Mouse (Mus musculus) neural tube, embryonic 11.5 days (tissue): ENCODE measurements at regions not wholly inside any gene's neighbourhood (a gene's known extent, or its start where the extent isn't known, plus 50 kb on each side); places are given as distances from the start of the nearest gene placed in this dataset.
A peak's percentile ranks its signal among the peaks of the same experiment; 100 is the strongest.

Source experiments
- ATAC-seq: fragments of 200-750 bp; cut with Nextera tagmentation; 2 replicates; pipeline ENCODE4 v1.8.0; 2017; ENCODE audit warnings: moderate number of reproducible peaks, mild to moderate bottlenecking, moderate TSS enrichment, moderate library complexity; ENCODE audit not compliant: insufficient read depth, low FRiP score, low TSS enrichment
- DNase-seq: peaks from one replicate; pipeline ENCODE4 v3.0.0-alpha.2; 2015; ENCODE audit warnings: low spot score
- H3K27ac ChIP-seq: fragments of 300-500 bp; sonication (generic); 2 replicates; pipeline ENCODE4 v1.5.1; 2014; ENCODE audit warnings: low read depth, mild to moderate bottlenecking, low read length
- H3K27me3 ChIP-seq: fragments of 300-500 bp; sonication (generic); 2 replicates; pipeline ENCODE4 v1.6.1; 2014; ENCODE audit warnings: mild to moderate bottlenecking, low read length, mixed read lengths; ENCODE audit not compliant: control insufficient read depth, insufficient read depth
- H3K36me3 ChIP-seq: fragments of 300-500 bp; sonication (generic); 2 replicates; pipeline ENCODE4 v1.6.1; 2014; ENCODE audit warnings: mild to moderate bottlenecking, low read length, moderate library complexity, mixed read lengths; ENCODE audit not compliant: control insufficient read depth, insufficient read depth
- H3K4me1 ChIP-seq: fragments of 300-500 bp; sonication (generic); 2 replicates; pipeline ENCODE4 v1.6.1; 2014; ENCODE audit warnings: low read length, mixed read lengths; ENCODE audit not compliant: control insufficient read depth, insufficient read depth
- H3K4me2 ChIP-seq: fragments of 300-500 bp; sonication (generic); 2 replicates; pipeline ENCODE4 v1.6.1; 2014; ENCODE audit warnings: low read depth, mild to moderate bottlenecking, moderate library complexity
- H3K4me3 ChIP-seq: fragments of 300-500 bp; sonication (generic); 2 replicates; pipeline ENCODE4 v1.5.1; 2014; ENCODE audit warnings: low read depth, low read length
- H3K9ac ChIP-seq: fragments of 300-500 bp; sonication (generic); 2 replicates; pipeline ENCODE4 v1.6.1; 2014; ENCODE audit warnings: mild to moderate bottlenecking, low read length
- H3K9me3 ChIP-seq: fragments of 300-500 bp; sonication (generic); 2 replicates; pipeline ENCODE4 v1.6.1; 2016; ENCODE audit warnings: low read length; ENCODE audit not compliant: control insufficient read depth
- WGBS: fragments of 180-500 bp; shearing (Covaris S2); extraction: QIAGEN DNeasy Blood & Tissue Kit; methylation state at CpG from one replicate; pipeline ENCODE4 v1.1.7; 2014; 5-methylcytosine and 5-hydroxymethylcytosine counted together

DNA sequence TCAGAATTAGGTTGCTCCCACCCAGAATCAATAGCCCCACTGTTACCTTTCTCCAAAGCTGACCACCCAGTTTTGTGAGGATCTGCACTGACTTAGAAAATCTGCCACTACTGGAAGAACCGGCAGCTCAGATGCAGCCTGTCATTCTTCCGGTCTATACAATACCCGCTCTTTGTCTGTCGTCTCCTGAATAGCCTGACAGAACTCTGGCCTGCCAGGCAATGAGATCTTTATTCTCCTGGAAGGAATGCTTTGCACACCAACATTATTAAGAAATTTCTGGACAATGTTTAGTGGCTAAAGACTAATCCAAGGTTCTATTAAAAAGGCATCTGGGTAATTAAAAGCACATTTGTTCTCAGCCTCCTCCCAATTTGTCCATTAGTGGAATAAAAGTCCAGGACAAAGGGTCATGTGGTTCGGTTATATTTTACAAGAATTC is 2232.0 kb downstream of the 4930444P10Rik start:
- no peaks in the 10 kb centered on the region for H3K27me3 ChIP-seq
- no peak overlapping the region for H3K9ac ChIP-seq
- no peaks in the 10 kb centered on the region for H3K4me1 ChIP-seq
- DNase-seq: no peak
- H3K27ac ChIP-seq: no peak overlapping the region
- H3K36me3 ChIP-seq: no peaks in the 10 kb centered on the region
- H3K4me3 ChIP-seq: no peak overlapping the region
- 0 out of 2 replicates have a peak, but pooled peaks have one; percentile 23 for ATAC-seq
- 41% methylated on average over 5 of the region's 5 CpGs for whole genome bisulfite sequencing
- H3K4me2 ChIP-seq: no peak overlapping the region
- no peaks in the 10 kb centered on the region for H3K9me3 ChIP-seq

DNA sequence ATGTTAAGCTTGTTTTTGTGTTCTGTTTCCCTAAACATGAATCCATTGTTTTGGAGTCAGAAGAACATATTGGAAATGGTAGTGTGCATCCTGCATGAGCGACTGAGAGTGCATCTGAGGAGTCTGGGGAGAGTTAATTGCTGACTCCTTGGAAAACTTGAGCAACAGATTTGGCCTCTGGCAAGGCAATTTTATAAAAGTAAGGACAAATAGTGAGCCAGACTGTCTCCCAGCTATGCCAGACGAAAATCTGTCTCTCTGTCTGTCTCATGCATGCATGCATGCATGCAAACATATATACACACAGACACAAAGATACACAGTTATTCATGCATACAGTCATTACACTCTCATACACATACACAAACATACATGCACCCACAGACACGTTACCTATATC is 2232.7 kb downstream of the 4930444P10Rik start:
- Histone ChIP-seq H3K9ac (no peak overlapping the region), H3K9me3 (no peaks in the 10 kb centered on the region), H3K36me3 (no peaks in the 10 kb centered on the region), H3K27ac (no peak overlapping the region), H3K27me3 (no peaks in the 10 kb centered on the region), H3K4me2 (no peak overlapping the region), H3K4me1 (no peaks in the 10 kb centered on the region), H3K4me3 (no peak overlapping the region)
- DNase-seq: no peak
- WGBS: 68% methylated on average over 3 of the region's 3 CpGs
- no peak for ATAC-seq

GRCm38 (mm10) chr1:13859723-13860122 is 2233.4 kb downstream of the 4930444P10Rik start:
- Histone ChIP-seq H3K4me1 (no peaks in the 10 kb centered on the region), H3K27me3 (no peaks in the 10 kb centered on the region), H3K9ac (no peak overlapping the region), H3K27ac (no peak overlapping the region), H3K9me3 (no peaks in the 10 kb centered on the region), H3K36me3 (no peaks in the 10 kb centered on the region), H3K4me3 (no peak overlapping the region), H3K4me2 (no peak overlapping the region)
- ATAC-seq: no peak
- WGBS: 69% methylated on average over 3 of the region's 3 CpGs
- no peak for DNase-seq

- H3K9ac ChIP-seq: no peak overlapping the region
- no peak overlapping the region for H3K4me3 ChIP-seq
- H3K27ac ChIP-seq: no peak overlapping the region
- no peaks in the 10 kb centered on the region for H3K4me1 ChIP-seq
- no peak for DNase-seq
- WGBS: 67% methylated on average over 6 of the region's 6 CpGs
- no peaks in the 10 kb centered on the region for H3K27me3 ChIP-seq
- H3K4me2 ChIP-seq: no peak overlapping the region
- H3K36me3 ChIP-seq: no peaks in the 10 kb centered on the region
- no peak for ATAC-seq
- H3K9me3 ChIP-seq: no peaks in the 10 kb centered on the region
These were observed 2234.6 kb downstream of the 4930444P10Rik start for GRCm38 (mm10) chr1:13858371-13859018.

GRCm38 (mm10) chr1:13856998-13857397 is 2236.1 kb downstream of the 4930444P10Rik start:
- ATAC-seq: no peak
- Histone ChIP-seq H3K4me1 (no peaks in the 10 kb centered on the region), H3K27ac (no peak overlapping the region), H3K27me3 (no peaks in the 10 kb centered on the region), H3K9ac (no peak overlapping the region), H3K9me3 (no peaks in the 10 kb centered on the region), H3K4me3 (no peak overlapping the region), H3K36me3 (no peaks in the 10 kb centered on the region), H3K4me2 (no peak overlapping the region)
- DNase-seq: no peak
- WGBS: 78% methylated on average over 2 of the region's 2 CpGs

- H3K4me3 ChIP-seq: no peak overlapping the region
- no peaks in the 10 kb centered on the region for H3K9me3 ChIP-seq
- no peak overlapping the region for H3K4me2 ChIP-seq
- H3K4me1 ChIP-seq: no peaks in the 10 kb centered on the region
- ATAC-seq (no peak), DNase-seq (no peak)
- no peaks in the 10 kb centered on the region for H3K27me3 ChIP-seq
- 65% methylated on average over 5 of the region's 5 CpGs for WGBS
- H3K27ac ChIP-seq: no peak overlapping the region
- no peak overlapping the region for H3K9ac ChIP-seq
- no peaks in the 10 kb centered on the region; the same call in 1 of the 2 replicates for H3K36me3 ChIP-seq
These were observed 2242.0 kb downstream of the 4930444P10Rik start for GRCm38 (mm10) chr1:13851144-13851543.

DNA sequence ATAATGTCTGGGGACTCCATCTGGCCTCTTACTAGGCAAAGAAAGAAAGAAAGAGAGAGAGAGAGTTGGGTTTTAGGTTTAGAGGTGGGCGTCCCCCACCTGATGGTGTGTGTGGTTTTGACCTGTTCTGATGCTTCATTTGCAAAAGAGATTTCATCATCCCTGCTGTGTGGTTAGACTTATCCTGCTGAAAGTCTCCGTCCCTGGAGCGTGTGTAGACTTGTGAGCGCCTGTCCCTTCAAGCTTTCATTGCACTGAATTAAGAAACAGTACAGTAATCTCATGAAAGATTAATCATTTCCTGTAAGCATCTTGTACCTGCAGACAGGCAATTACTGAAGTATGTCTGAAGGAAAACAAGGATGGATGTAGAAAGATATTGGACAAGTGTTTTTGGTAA is 2244.1 kb downstream of the 4930444P10Rik start:
- Histone ChIP-seq H3K9me3 (no peaks in the 10 kb centered on the region), H3K27me3 (no peaks in the 10 kb centered on the region), H3K4me1 (no peaks in the 10 kb centered on the region), H3K36me3 (no peaks in the 10 kb centered on the region; the same call in 1 of the 2 replicates), H3K4me3 (no peak overlapping the region), H3K4me2 (no peak overlapping the region), H3K27ac (no peak overlapping the region), H3K9ac (no peak overlapping the region)
- 86% methylated on average over 4 of the region's 4 CpGs for WGBS
- no peak for DNase-seq
- ATAC-seq: no peak

DNA sequence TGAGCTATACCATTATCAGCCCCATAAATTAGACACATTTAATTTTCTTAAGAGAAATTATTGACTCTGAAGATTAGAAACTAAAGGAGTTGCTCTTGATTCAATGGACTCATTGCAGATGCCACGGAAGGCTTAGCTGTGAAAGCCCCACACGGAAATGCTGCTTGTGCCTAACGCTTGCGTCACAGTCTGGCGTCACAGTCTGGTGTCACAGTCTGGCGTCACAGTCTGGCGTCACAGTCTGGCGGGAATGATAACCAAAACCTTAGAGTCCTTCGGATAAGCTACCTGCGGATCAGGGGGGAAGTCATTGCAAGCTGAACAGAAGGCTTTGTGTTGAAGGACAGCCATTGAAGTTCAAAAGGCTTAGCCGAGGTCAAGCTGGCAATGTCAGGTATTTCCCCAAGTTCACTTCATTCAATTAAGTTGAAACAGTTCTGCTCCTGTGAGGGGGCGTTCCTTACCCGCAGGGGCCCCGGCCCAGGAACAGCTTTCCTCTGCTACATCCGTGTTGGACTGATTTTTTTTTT is 2246.7 kb downstream of the 4930444P10Rik start:
- Histone ChIP-seq H3K9me3 (no peaks in the 10 kb centered on the region), H3K36me3 (no peaks in the 10 kb centered on the region; the same call in 1 of the 2 replicates), H3K4me3 (no peak overlapping the region), H3K4me2 (no peak overlapping the region), H3K4me1 (no peaks in the 10 kb centered on the region), H3K27me3 (no peaks in the 10 kb centered on the region), H3K27ac (no peak overlapping the region), H3K9ac (no peak overlapping the region)
- 76% methylated on average over 15 of the region's 15 CpGs for WGBS
- no peak for ATAC-seq
- DNase-seq: no peak

- ATAC-seq (no peak), DNase-seq (no peak)
- H3K4me3 ChIP-seq: no peak overlapping the region
- H3K9ac ChIP-seq: no peak overlapping the region
- H3K4me1 ChIP-seq: no peaks in the 10 kb centered on the region
- no peak overlapping the region for H3K27ac ChIP-seq
- no peaks in the 10 kb centered on the region for H3K27me3 ChIP-seq
- no peak overlapping the region for H3K4me2 ChIP-seq
- H3K36me3 ChIP-seq: no peaks in the 10 kb centered on the region
- H3K9me3 ChIP-seq: no peaks in the 10 kb centered on the region
- WGBS: 86% methylated on average over 1 of the region's 1 CpGs
These were observed 2252.9 kb downstream of the 4930444P10Rik start for GRCm38 (mm10) chr1:13840309-13840622.
